Mouse (Mus musculus): ENCODE measurements around the gene Cox7a1. TPM values are rescaled to one million over a fixed set of nuclear protein-coding genes. Genes with fewer than 3 reads are reported as not detected.

Cox7a1 gene
- polyA plus RNA-seq, 1 experiment: 141 TPM

DNA sequence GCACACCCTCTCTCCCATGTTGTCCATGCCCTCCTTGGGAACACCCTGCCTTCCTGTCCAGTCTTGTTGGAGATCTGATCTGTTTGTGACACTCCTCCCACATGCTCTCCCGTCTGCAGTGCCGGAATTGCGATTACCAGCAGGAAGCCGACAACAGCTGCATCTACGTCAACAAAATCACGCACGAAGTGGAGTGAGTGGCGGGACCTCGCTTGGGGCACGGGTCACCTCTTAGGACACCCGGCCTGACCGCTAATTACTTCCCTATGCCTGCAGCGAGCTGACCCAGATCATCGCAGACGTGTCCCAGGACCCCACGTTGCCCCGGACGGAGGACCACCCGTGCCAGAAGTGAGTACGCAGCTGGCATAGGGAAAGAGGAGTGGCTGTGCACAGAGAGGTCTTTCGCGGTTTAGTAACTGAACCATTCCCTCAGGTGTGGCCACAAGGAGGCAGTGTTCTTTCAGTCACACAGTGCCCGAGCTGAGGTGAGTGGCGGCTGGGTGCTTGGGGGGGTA, 48.7 kb downstream of the Cox7a1 start:
- Histone ChIP-seq H3K4me3 (ENCODE audit: insufficient read depth, low read depth, low read length) (peak overlapping the region; percentile 82), H3K27me3 (replicated peaks; ENCODE audit: control insufficient read depth, insufficient read depth, low read length) (no peaks in the 10 kb centered on the region), H3K36me3 (ENCODE audit: control insufficient read depth, insufficient read depth, low read length) (no peaks in the 10 kb centered on the region), H3K4me1 (ENCODE audit: control insufficient read depth, insufficient read depth, low read length) (peaks cover 11% of the 10 kb centered on the region; the same call in 1 of the 2 replicates), H3K27ac (ENCODE audit: insufficient read depth, low read depth, low read length) (peak overlapping the region; percentile 62)
- peak; percentile 74 for DNase-seq
- TF ChIP-seq CTCF (conservative IDR thresholded peaks at IDR 0.05; ENCODE audit: insufficient read depth, insufficient read length, low read depth, low read length): peak; percentile 63
- no peak for TF ChIP-seq POLR2A (IDR thresholded peaks at IDR 0.05; ENCODE audit: low read depth, low read length)
- WGBS: 2% methylated on average over 24 of the region's 24 CpGs

DNA sequence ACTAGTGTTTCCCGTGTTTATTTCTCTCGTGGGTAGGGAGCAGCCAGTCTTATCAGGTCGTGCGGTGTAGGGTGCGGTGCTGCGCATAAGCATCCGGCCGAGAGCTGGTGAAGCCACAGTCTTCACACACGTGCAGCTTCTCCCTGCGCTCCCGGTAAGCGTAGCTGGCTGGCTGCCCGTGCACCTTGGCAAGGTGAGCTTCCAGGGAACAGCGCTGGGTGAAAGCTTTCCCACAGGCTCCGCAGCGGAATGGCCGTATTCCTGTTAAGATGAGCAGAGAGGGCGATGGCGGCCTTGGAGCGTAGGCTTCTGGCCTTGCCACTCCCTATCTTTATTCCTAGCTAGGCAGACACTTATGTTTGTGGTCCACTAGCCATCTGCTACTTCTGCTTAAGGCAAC, 49.4 kb downstream of the Cox7a1 start:
- peaks cover 11% of the 10 kb centered on the region; the same call in 1 of the 2 replicates for H3K4me1 ChIP-seq (ENCODE audit: control insufficient read depth, insufficient read depth, low read length)
- peak; percentile 65 for DNase-seq
- WGBS: 73% methylated on average over 20 of the region's 20 CpGs
- no peak overlapping the region for H3K27ac ChIP-seq (ENCODE audit: insufficient read depth, low read depth, low read length)
- no peak for TF ChIP-seq POLR2A (IDR thresholded peaks at IDR 0.05; ENCODE audit: low read depth, low read length)
- no peak for TF ChIP-seq CTCF (conservative IDR thresholded peaks at IDR 0.05; ENCODE audit: insufficient read depth, insufficient read length, low read depth, low read length)
- no peaks in the 10 kb centered on the region for H3K27me3 ChIP-seq (replicated peaks; ENCODE audit: control insufficient read depth, insufficient read depth, low read length)
- no peaks in the 10 kb centered on the region for H3K36me3 ChIP-seq (ENCODE audit: control insufficient read depth, insufficient read depth, low read length)
- no peak overlapping the region for H3K4me3 ChIP-seq (ENCODE audit: insufficient read depth, low read depth, low read length)

DNA sequence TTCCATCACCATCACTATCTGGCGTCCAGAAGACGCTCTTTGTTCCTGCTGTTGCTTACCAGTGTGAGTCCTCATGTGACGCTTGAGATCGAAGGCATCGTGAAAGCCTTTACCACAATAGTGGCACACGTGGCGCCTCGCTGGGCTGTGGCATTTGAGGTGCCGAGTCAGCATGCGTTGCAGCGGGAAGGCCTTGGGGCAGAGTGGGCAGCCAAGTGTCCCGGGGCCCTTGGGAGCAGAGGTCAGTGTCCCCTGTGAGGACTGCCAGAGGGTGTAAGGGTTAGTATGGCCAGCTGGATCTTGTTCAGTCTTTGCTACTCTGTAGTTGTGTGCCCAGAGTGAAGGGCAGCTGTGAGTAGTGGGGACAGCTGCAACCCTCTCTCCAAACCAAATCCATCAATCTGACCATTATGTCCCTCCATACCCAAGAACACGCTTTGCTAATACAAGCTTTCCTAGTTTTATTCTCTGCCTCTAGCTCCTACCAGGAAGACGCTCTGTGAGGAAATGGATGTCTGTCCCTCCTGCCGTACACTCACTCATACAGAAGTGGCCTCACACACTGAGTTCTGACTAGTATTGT, 50.4 kb downstream of the Cox7a1 start:
- Histone ChIP-seq H3K27me3 (replicated peaks; ENCODE audit: control insufficient read depth, insufficient read depth, low read length) (no peaks in the 10 kb centered on the region), H3K4me3 (ENCODE audit: insufficient read depth, low read depth, low read length) (no peak overlapping the region), H3K27ac (ENCODE audit: insufficient read depth, low read depth, low read length) (0 out of 2 replicates have a peak overlapping the region, but pooled peaks have one; percentile 6), H3K36me3 (ENCODE audit: control insufficient read depth, insufficient read depth, low read length) (no peaks in the 10 kb centered on the region), H3K4me1 (ENCODE audit: control insufficient read depth, insufficient read depth, low read length) (peaks cover 11% of the 10 kb centered on the region; the same call in 1 of the 2 replicates)
- TF ChIP-seq POLR2A (IDR thresholded peaks at IDR 0.05; ENCODE audit: low read depth, low read length): no peak
- no peak for TF ChIP-seq CTCF (conservative IDR thresholded peaks at IDR 0.05; ENCODE audit: insufficient read depth, insufficient read length, low read depth, low read length)
- WGBS: 64% methylated on average over 15 of the region's 15 CpGs
- DNase-seq: peak; percentile 94

DNA sequence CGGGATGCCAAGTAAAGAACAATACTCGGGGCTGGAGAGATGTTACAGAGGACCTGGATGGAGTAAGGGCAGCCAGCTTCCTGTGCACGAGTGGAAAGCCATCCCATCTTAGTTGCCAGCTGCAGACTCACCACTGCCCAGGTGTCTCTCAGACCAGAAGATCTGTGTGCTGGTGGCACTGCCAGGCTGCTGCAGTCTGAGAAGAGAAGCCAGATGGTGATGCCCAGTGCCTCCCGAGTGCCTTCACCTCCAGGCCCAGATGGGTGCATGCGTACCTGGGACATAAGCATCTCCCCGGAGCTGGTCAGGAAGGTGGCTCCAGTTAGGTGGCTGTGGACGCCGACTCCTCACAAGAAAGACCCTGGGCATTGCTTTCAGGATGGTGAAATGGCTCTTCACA, 51.1 kb downstream of the Cox7a1 start:
- no peak for TF ChIP-seq POLR2A (IDR thresholded peaks at IDR 0.05; ENCODE audit: low read depth, low read length)
- no peak for TF ChIP-seq CTCF (conservative IDR thresholded peaks at IDR 0.05; ENCODE audit: insufficient read depth, insufficient read length, low read depth, low read length)
- DNase-seq: no peak
- Histone ChIP-seq H3K36me3 (ENCODE audit: control insufficient read depth, insufficient read depth, low read length) (no peaks in the 10 kb centered on the region), H3K27me3 (replicated peaks; ENCODE audit: control insufficient read depth, insufficient read depth, low read length) (no peaks in the 10 kb centered on the region), H3K27ac (ENCODE audit: insufficient read depth, low read depth, low read length) (no peak overlapping the region), H3K4me3 (ENCODE audit: insufficient read depth, low read depth, low read length) (no peak overlapping the region), H3K4me1 (ENCODE audit: control insufficient read depth, insufficient read depth, low read length) (peaks cover 11% of the 10 kb centered on the region; the same call in 1 of the 2 replicates)
- WGBS: 86% methylated on average over 8 of the region's 8 CpGs

DNA sequence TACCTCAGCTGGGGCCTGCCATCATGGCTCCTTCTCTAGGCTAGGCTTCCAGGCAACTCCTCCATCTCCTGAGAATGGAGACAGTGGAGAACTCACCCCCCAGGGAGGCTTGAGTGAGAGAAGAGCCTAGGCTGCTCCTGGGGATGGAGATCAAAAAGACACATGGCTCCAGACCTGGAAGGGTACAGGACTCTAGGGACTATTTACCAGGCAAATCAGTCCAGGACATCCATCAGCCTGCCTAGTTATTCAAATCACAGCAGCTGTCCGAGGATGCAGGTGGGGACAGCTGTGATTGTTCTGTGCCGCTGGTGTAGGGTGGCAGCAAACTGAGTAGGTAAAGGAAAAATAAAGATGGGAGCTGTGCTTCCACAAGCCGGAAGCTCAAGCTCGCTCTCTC, 51.7 kb downstream of the Cox7a1 start, which contains the start of gene Ovol3:
Gene Ovol3, minus strand, starts transcription at position 101 of the 400 bp plus-strand sequence.
- Histone ChIP-seq H3K27ac (ENCODE audit: insufficient read depth, low read depth, low read length) (0 out of 2 replicates have a peak within 1 kb of the TSS, but pooled peaks have one; percentile 6), H3K4me3 (ENCODE audit: insufficient read depth, low read depth, low read length) (no peak within 1 kb of the TSS), H3K4me1 (ENCODE audit: control insufficient read depth, insufficient read depth, low read length) (peaks cover 11% of the 10 kb centered on the region; the same call in 1 of the 2 replicates), H3K27me3 (replicated peaks; ENCODE audit: control insufficient read depth, insufficient read depth, low read length) (no peaks in the 10 kb centered on the region), H3K36me3 (ENCODE audit: control insufficient read depth, insufficient read depth, low read length) (no peaks in the 10 kb centered on the region)
- no peak for TF ChIP-seq CTCF (conservative IDR thresholded peaks at IDR 0.05; ENCODE audit: insufficient read depth, insufficient read length, low read depth, low read length)
- WGBS: 84% methylated on average over 4 of the region's 4 CpGs
- DNase-seq: no peak

Other genes with a start within 250 kb of the Cox7a1 start
- 4.7 and 5.0 TPM in 2 replicates for gene Zfp74, start 230.1 kb upstream of the Cox7a1 start, polyA plus RNA-seq (2012; rRNA removed)
- gene Zfp568, start 200.2 kb upstream of the Cox7a1 start, polyA plus RNA-seq (2012; rRNA removed): 4.5 and 5.0 TPM in 2 replicates
- gene Zfp14, start 132.8 kb upstream of the Cox7a1 start, polyA plus RNA-seq (2012; rRNA removed): 1.7 and 1.9 TPM in 2 replicates
- 0.29 and 0.42 TPM in 2 replicates for gene Zfp82, start 111.2 kb upstream of the Cox7a1 start, polyA plus RNA-seq (2012; rRNA removed)
- gene Gm26920, start 93.7 kb upstream of the Cox7a1 start, polyA plus RNA-seq (2012; rRNA removed): 0.07 TPM in 1 of 2 replicates, not detected in the other
- gene Zfp566, start 93.6 kb upstream of the Cox7a1 start, polyA plus RNA-seq (2012; rRNA removed): 1.4 and 2.1 TPM in 2 replicates
- 13.2 and 18.1 TPM in 2 replicates for gene Zfp260, start 89.4 kb upstream of the Cox7a1 start, polyA plus RNA-seq (2012; rRNA removed)
- 0.64 and 1.4 TPM in 2 replicates for gene Zfp382, start 62.2 kb upstream of the Cox7a1 start, polyA plus RNA-seq (2012; rRNA removed)
- gene Zfp146, start 14.4 kb upstream of the Cox7a1 start, polyA plus RNA-seq (2012; rRNA removed): 11.1 and 11.8 TPM in 2 replicates
- gene Capns1, start 14.7 kb downstream of the Cox7a1 start, polyA plus RNA-seq (2012; rRNA removed): 724 and 781 TPM in 2 replicates
- 187 and 196 TPM in 2 replicates for gene Polr2i, start 47.8 kb downstream of the Cox7a1 start, polyA plus RNA-seq (2012; rRNA removed)
- gene Tbcb, start 48.1 kb downstream of the Cox7a1 start, polyA plus RNA-seq (2012; rRNA removed): 51.8 and 72.2 TPM in 2 replicates
- gene Ovol3, start 51.6 kb downstream of the Cox7a1 start, polyA plus RNA-seq (2012; rRNA removed): 0.19 and 0.27 TPM in 2 replicates
- gene Thap8, start 96.0 kb downstream of the Cox7a1 start, polyA plus RNA-seq (2012; rRNA removed): 0.11 TPM in 1 of 2 replicates, not detected in the other
- gene Wdr62, start 96.3 kb downstream of the Cox7a1 start, polyA plus RNA-seq (2012; rRNA removed): 5.8 and 7.2 TPM in 2 replicates
- 4.2 and 4.9 TPM in 2 replicates for gene Clip3, start 107.6 kb downstream of the Cox7a1 start, polyA plus RNA-seq (2012; rRNA removed)
- gene Alkbh6, start 124.6 kb downstream of the Cox7a1 start, polyA plus RNA-seq (2012; rRNA removed): 99.0 and 122 TPM in 2 replicates
- gene Syne4, start 130.7 kb downstream of the Cox7a1 start, polyA plus RNA-seq (2012; rRNA removed): 162 and 170 TPM in 2 replicates
- 0.42 and 1.1 TPM in 2 replicates for gene E130208F15Rik, start 137.6 kb downstream of the Cox7a1 start, polyA plus RNA-seq (2012; rRNA removed)
- gene Sdhaf1, start 139.8 kb downstream of the Cox7a1 start, polyA plus RNA-seq (2012; rRNA removed): 26.4 and 27.3 TPM in 2 replicates
- 9.6 and 11.6 TPM in 2 replicates for gene Lrfn3, start 178.6 kb downstream of the Cox7a1 start, polyA plus RNA-seq (2012; rRNA removed)
- 51.3 and 83.0 TPM in 2 replicates for gene Tyrobp, start 229.6 kb downstream of the Cox7a1 start, polyA plus RNA-seq (2012; rRNA removed)
- gene Hcst, start 235.7 kb downstream of the Cox7a1 start, polyA plus RNA-seq (2012; rRNA removed): 3.7 and 12.0 TPM in 2 replicates
- 1.8 and 3.1 TPM in 2 replicates for gene Nfkbid, start 237.6 kb downstream of the Cox7a1 start, polyA plus RNA-seq (2012; rRNA removed)

Data from kidney, adult 2 months (tissue).